Mouse (Mus musculus) right cerebral cortex, adult 2 months (tissue): ENCODE data around the gene Vmn2r35.
"Not testable (repeated sequence)": the region's sequence is repeated elsewhere in the genome, so short reads cannot be mapped to it uniquely, and the experiment has no call there.

Experiments used
- DNase-seq, 2 experiments: peaks; one replicate each; pipeline ENCODE4 v3.0.0; 2021 to 2022; ENCODE audit warnings: low spot score in 2 of 2

Gene Vmn2r35

DNA sequence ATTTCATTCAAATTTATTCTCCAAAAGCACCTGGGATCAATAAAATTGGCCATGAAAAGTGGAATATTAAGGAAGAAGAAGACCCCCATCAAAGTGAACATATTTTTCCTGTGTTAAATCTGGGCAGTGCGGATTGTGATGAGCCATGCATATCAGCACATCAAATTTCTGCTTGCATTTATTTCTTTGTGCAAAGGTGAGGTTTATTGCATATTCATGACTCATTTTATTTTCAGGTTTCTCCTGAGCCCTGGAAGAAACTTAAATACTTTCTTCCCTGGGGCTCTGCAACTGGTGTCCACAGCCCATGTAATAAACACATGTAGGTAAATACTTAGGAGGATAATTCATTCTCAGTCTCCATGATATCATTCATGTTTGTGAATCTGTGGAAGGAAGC, at the start of gene Vmn2r35:
Gene Vmn2r35, minus strand, starts transcription at position 101 of the 400 bp plus-strand sequence.
- DNase-seq: not testable (repeated sequence)

DNA sequence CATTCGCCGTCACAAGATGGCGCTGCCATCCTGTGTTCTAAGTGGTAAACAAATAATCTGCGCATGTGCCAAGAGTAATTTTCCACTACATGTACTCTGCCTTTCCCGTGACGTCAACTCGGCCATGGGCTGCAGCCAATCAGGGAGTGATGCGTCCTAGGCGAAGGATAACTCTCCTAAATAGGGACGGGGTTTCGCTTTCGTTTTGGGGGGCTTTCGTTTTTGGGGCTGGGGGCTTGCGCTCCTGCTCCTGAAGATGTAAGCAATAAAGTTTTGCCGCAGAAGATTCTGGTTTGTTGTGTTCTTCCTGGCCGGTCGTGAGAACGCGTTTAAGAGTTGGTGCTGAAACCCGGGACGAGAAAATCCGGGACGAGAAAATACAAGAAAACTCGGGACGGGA, 25.5 kb downstream of the Vmn2r35 start:
- not testable (repeated sequence) for DNase-seq
